Mouse (Mus musculus): Measurements from ENCODE around the gene Pgbd1. TPM values are rescaled to one million over a fixed set of nuclear protein-coding genes. Genes with fewer than 3 reads are reported as not detected.

Gene Pgbd1
- total RNA-seq, 1 experiment = 1.2 TPM

DNA sequence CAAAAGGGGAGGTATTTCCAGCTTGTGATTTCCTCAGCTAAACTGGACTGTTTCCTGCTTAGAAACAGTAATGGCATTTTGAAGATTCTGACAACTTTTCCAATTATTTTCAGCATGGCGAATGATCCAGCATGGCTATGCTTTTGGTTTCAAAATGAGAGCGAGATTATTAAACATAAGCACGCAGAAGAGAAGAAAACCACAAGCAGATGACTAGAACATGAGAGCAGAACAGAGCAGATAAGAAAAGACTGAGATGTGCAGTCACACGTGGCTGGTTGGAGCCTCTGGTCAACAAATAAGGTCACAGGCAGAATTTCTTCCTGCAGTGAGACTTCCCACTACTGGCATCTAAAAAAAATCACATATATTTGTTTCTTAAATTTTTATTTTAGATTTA, 25.6 kb downstream of the Pgbd1 start:
- Histone ChIP-seq H3K4me1 (ENCODE audit: control insufficient read depth in 2 of 2, insufficient read depth in 2 of 2, low read length in 2 of 2, poor library complexity in 1 of 2) (no peaks in the 10 kb centered on the region; a peak in 1 of 4 replicates), H3K36me3 (ENCODE audit: control insufficient read depth, insufficient read depth, low read length, poor library complexity, severe bottlenecking) (no peaks in the 10 kb centered on the region), H3K9ac (ENCODE audit: insufficient read depth, low read depth, low read length, poor library complexity, severe bottlenecking) (no peak overlapping the region), H3K9me3 (ENCODE audit: control insufficient read depth, insufficient read depth, low read depth, low read length) (no peaks in the 10 kb centered on the region), H3K27ac (ENCODE audit: insufficient read depth, low read depth, low read length, poor library complexity, severe bottlenecking) (no peak overlapping the region), H3K4me3 (ENCODE audit: insufficient read depth in 1 of 2, low read depth in 1 of 2, low read length in 2 of 2, poor library complexity in 1 of 2, severe bottlenecking in 1 of 2) (no peak overlapping the region)
- TF ChIP-seq ZC3H11A (IDR thresholded peaks at IDR 0.05; ENCODE audit: borderline replicate concordance, low read depth, low read length) (no peak), MAFK (IDR thresholded peaks at IDR 0.05; ENCODE audit: insufficient read depth, low read depth, low read length) (no peak), HCFC1 (IDR thresholded peaks at IDR 0.05; ENCODE audit: borderline replicate concordance, insufficient read depth, low read length) (no peak), ZNF384 (IDR thresholded peaks at IDR 0.05; ENCODE audit: low read depth, low read length) (no peak), CHD2 (IDR thresholded peaks at IDR 0.05; ENCODE audit: low read depth, low read length) (no peak)
- no peak for DNase-seq (ENCODE audit: low read depth, low spot score)
- in situ Hi-C loops (cut with MboI; ENCODE audit: low sequenced_read_pairs in 2 of 2, unreplicated experiment in 2 of 2) = no loop called here

DNA sequence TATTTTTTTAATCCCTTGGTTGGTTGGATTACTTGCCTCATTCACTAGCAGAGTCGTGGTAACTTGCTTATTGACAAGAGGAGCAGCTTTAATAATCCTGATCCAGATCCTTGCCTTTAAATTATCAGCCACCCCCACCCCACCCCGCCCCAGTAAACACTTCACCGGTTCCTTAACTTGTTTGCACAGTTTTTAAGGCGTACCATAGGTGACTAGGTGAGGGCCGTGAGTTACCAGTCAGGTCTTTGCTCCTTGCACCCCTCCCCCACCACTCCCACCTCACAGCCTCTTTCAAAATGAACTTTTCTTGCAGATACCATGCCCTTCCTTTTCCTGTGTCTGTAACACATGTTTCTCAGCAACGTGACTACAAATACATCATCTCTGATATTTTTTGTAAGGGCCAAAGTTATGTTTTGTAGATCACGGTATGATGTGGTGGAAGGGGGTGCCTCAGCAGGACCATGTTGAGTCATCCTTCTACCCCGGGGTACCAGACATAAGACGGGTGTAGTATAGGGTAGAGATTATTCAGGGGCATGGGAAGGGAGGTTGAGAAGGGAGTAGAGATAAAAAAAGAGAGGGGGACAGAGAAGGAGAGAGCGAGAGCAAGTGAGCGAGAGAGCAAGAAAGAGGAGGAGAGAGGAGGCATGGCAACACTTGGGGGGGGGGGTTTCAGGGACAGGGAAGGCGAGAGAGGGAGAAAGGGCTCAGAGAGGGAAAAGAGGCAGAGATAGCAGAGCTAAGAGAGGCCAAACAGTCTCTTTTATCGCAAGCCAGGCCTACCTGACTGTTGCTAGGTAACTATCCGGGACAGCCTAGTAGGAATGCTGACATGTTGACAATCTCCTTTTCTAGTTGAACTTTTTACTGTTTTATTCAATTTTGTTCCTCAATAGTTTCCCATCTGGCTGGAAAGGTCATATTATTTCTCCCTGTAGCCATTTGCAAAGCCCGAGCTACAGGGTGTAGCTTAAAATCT, 26.3 kb downstream of the Pgbd1 start:
- no peak overlapping the region for H3K9ac ChIP-seq (ENCODE audit: insufficient read depth, low read depth, low read length, poor library complexity, severe bottlenecking)
- in situ Hi-C loops (cut with MboI; ENCODE audit: low sequenced_read_pairs in 2 of 2, unreplicated experiment in 2 of 2) = no loop called here
- no peaks in the 10 kb centered on the region for H3K36me3 ChIP-seq (ENCODE audit: control insufficient read depth, insufficient read depth, low read length, poor library complexity, severe bottlenecking)
- no peak for DNase-seq (ENCODE audit: low read depth, low spot score)
- no peak overlapping the region for H3K4me3 ChIP-seq (ENCODE audit: insufficient read depth in 1 of 2, low read depth in 1 of 2, low read length in 2 of 2, poor library complexity in 1 of 2, severe bottlenecking in 1 of 2)
- TF ChIP-seq MAFK (IDR thresholded peaks at IDR 0.05; ENCODE audit: insufficient read depth, low read depth, low read length) (no peak), CHD2 (IDR thresholded peaks at IDR 0.05; ENCODE audit: low read depth, low read length) (no peak), ZNF384 (IDR thresholded peaks at IDR 0.05; ENCODE audit: low read depth, low read length) (no peak), HCFC1 (IDR thresholded peaks at IDR 0.05; ENCODE audit: borderline replicate concordance, insufficient read depth, low read length) (no peak), ZC3H11A (IDR thresholded peaks at IDR 0.05; ENCODE audit: borderline replicate concordance, low read depth, low read length) (no peak)
- H3K4me1 ChIP-seq (ENCODE audit: control insufficient read depth in 2 of 2, insufficient read depth in 2 of 2, low read length in 2 of 2, poor library complexity in 1 of 2) = no peaks in the 10 kb centered on the region; a peak in 1 of 4 replicates
- no peaks in the 10 kb centered on the region for H3K9me3 ChIP-seq (ENCODE audit: control insufficient read depth, insufficient read depth, low read depth, low read length)
- H3K27ac ChIP-seq (ENCODE audit: insufficient read depth, low read depth, low read length, poor library complexity, severe bottlenecking) = no peak overlapping the region

DNA sequence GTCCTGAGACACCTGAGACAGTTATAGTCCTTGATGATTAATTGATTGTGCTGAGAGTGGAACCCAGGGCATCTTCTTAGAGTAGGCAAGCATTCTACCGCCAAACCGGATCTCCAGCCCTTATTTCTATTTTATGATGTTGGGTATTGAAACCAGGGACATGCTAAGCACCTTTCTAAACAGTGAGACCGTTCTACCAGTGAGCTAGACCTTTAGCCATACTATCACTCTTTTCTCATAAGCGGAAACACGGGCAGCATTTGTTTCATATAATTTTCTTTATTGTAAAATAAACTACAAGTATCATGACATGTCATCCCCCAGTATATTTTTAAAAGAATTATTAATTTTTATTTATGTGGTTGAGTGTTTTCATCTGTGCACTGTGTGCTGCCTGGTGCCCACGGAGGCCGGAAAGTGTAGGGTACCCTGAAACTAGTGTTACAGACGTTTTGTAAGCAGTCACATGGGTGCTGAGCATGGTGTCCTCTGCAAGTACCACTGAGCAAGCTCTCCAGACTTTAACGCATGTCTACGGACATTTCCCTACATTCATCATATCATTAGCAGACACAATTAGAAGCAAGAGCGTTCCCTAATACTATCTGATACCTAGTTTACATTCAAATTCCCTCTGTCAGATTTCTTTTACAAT, 31.9 kb downstream of the Pgbd1 start:
- DNase-seq (ENCODE audit: low read depth, low spot score) = no peak
- Histone ChIP-seq H3K9ac (ENCODE audit: insufficient read depth, low read depth, low read length, poor library complexity, severe bottlenecking) (peak overlapping the region; percentile 51; the same call in 1 of the 2 replicates), H3K36me3 (ENCODE audit: control insufficient read depth, insufficient read depth, low read length, poor library complexity, severe bottlenecking) (no peaks in the 10 kb centered on the region), H3K4me1 (ENCODE audit: control insufficient read depth in 2 of 2, insufficient read depth in 2 of 2, low read length in 2 of 2, poor library complexity in 1 of 2) (no peaks in the 10 kb centered on the region; a peak in 1 of 4 replicates), H3K4me3 (ENCODE audit: insufficient read depth in 1 of 2, low read depth in 1 of 2, low read length in 2 of 2, poor library complexity in 1 of 2, severe bottlenecking in 1 of 2) (peak overlapping the region; percentile 65 to 71), H3K27ac (ENCODE audit: insufficient read depth, low read depth, low read length, poor library complexity, severe bottlenecking) (no peak overlapping the region), H3K9me3 (ENCODE audit: control insufficient read depth, insufficient read depth, low read depth, low read length) (no peaks in the 10 kb centered on the region)
- in situ Hi-C loops (cut with MboI; ENCODE audit: low sequenced_read_pairs in 2 of 2, unreplicated experiment in 2 of 2) = no loop called here
- TF ChIP-seq ZC3H11A (IDR thresholded peaks at IDR 0.05; ENCODE audit: borderline replicate concordance, low read depth, low read length) (no peak), HCFC1 (IDR thresholded peaks at IDR 0.05; ENCODE audit: borderline replicate concordance, insufficient read depth, low read length) (no peak), CHD2 (IDR thresholded peaks at IDR 0.05; ENCODE audit: low read depth, low read length) (no peak), MAFK (IDR thresholded peaks at IDR 0.05; ENCODE audit: insufficient read depth, low read depth, low read length) (no peak), ZNF384 (IDR thresholded peaks at IDR 0.05; ENCODE audit: low read depth, low read length) (no peak)

DNA sequence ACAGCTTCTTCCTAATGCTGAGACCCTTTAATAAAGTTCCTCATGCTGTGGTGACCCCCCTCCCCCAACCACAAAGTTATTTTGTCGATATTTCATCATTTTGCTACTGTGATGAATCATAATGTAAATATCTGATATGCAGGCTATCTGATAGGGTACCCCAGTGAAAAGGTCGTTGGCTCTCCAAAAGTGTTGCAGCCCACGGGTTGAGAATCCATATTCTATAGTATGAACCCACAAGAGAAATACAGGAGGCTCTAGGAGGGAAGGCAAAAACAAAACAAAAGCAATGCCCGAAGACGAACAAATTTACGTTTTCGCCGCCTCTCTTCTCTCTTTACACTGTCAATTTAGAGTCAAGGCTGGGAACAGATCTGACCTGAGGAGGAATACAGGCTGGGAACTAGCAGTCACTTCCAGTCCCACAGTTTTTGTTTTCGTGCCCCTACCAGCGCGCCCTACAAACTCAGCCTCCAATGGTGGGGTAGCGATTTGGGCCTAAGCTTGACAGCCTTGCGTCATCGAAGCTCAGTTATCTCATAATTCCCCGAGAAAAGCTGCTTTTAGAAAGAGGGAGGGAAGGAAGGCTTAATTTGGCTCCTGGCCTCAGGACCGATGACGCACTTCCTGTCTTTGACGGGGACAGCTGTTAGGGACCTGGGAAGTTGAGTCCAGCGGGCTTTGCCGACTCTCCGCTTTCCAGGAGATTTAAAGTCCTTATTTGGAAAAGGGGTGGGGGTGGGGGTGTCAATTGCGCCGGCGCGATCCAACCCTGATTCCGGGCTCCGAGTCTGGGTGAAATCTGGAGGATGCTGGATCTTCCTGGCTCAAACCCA, 32.7 kb downstream of the Pgbd1 start:
- H3K4me3 ChIP-seq (ENCODE audit: insufficient read depth in 1 of 2, low read depth in 1 of 2, low read length in 2 of 2, poor library complexity in 1 of 2, severe bottlenecking in 1 of 2) = peak overlapping the region; percentile 65 to 71
- no peak overlapping the region for H3K27ac ChIP-seq (ENCODE audit: insufficient read depth, low read depth, low read length, poor library complexity, severe bottlenecking)
- H3K9me3 ChIP-seq (ENCODE audit: control insufficient read depth, insufficient read depth, low read depth, low read length) = no peaks in the 10 kb centered on the region
- TF ChIP-seq CHD2 (IDR thresholded peaks at IDR 0.05; ENCODE audit: low read depth, low read length) = no peak
- TF ChIP-seq ZC3H11A (IDR thresholded peaks at IDR 0.05; ENCODE audit: borderline replicate concordance, low read depth, low read length) = no peak
- TF ChIP-seq HCFC1 (IDR thresholded peaks at IDR 0.05; ENCODE audit: borderline replicate concordance, insufficient read depth, low read length) = 0 out of 2 replicates have a peak, but pooled peaks have one; percentile 61
- in situ Hi-C loops (cut with MboI; ENCODE audit: low sequenced_read_pairs in 2 of 2, unreplicated experiment in 2 of 2) = no loop called here
- DNase-seq (ENCODE audit: low read depth, low spot score) = peak; percentile 50
- H3K36me3 ChIP-seq (ENCODE audit: control insufficient read depth, insufficient read depth, low read length, poor library complexity, severe bottlenecking) = no peaks in the 10 kb centered on the region
- H3K4me1 ChIP-seq (ENCODE audit: control insufficient read depth in 2 of 2, insufficient read depth in 2 of 2, low read length in 2 of 2, poor library complexity in 1 of 2) = no peaks in the 10 kb centered on the region
- peak overlapping the region; percentile 82 for H3K9ac ChIP-seq (ENCODE audit: insufficient read depth, low read depth, low read length, poor library complexity, severe bottlenecking)

All from ES-E14 (cell line).